Mouse (Mus musculus) thymus, postnatal 10 days (tissue): ENCODE results near the gene Gtse1.

ENCODE experiments used
- DNase-seq, 2 experiments: peaks; one replicate each; pipeline ENCODE4 v3.0.0; 2021; ENCODE audit warnings: low spot score in 2 of 2

Gene Gtse1

GRCm38 (mm10) chr15:85921855-85922254 lies 62.3 kb downstream of the Gtse1 start:
- no peak for DNase-seq
